Mouse (Mus musculus): ENCODE measurements around the gene Kcnj2. TPM values are rescaled to one million over a fixed set of nuclear protein-coding genes. Genes with fewer than 3 reads are reported as not detected.

Kcnj2 gene
- polyA plus RNA-seq, 1 experiment from 2014 or later, result 0.80 TPM

DNA sequence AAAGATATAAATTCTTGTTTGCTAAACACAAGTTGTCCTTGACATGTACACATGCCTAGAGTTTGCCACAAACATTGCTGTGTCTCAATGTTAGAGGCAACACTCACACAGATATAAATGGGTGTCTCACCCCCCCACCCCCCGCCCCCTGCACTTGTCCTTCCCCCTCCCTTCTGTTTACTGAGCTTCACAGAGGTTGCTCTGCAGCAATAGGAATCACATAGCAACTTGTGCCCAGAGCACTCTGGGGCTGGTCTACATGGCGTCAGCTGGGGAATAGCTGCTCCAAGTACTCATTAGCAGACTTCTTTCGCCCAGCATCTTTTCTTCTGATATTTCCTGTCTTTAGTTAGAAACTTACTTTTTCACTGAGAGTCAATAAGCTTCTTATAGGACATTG, 1.8 kb downstream of the Kcnj2 start:
- DNase-seq (no peak), ATAC-seq (ENCODE audit: insufficient read depth) (no peak)
- WGBS, result 65% methylated on average over 3 of the region's 3 CpGs
- Histone ChIP-seq H3K4me2 (peak overlapping the region; percentile 93), H3K9me3 (ENCODE audit: low read depth, low read length) (no peaks in the 10 kb centered on the region), H3K27me3 (ENCODE audit: insufficient read depth, low read length) (peaks cover 12% of the 10 kb centered on the region), H3K27ac (ENCODE audit: low read depth) (no peak overlapping the region), H3K4me3 (ENCODE audit: low read depth, low read length) (peak overlapping the region; percentile 59; the same call in 1 of the 2 replicates), H3K36me3 (ENCODE audit: insufficient read depth) (no peaks in the 10 kb centered on the region), H3K9ac (no peak overlapping the region), H3K4me1 (ENCODE audit: insufficient read depth) (no peaks in the 10 kb centered on the region)
- TF ChIP-seq CTCF (IDR thresholded peaks at IDR 0.05; ENCODE audit: low read depth), result no peak

DNA sequence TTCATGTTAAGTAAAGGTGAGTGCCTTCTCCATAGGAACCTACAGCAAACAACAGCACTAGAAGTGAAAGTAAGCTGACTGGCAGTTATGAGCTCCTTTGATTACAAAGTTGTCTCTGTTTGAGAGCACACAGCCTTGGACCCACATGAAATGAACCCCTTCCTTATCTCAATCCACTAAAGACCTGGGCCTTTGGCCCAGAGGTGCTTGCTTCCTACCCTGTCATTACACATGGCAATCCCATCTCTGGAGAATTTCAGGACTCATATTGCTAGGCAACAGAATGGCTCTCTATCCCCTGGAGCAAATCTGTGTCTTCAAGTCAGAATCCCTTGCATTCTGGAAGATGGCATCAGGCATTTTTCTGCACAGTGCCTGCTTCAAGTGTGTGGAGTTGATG, 4.5 kb downstream of the Kcnj2 start:
- no peaks in the 10 kb centered on the region for H3K9me3 ChIP-seq (ENCODE audit: low read depth, low read length)
- no peaks in the 10 kb centered on the region for H3K36me3 ChIP-seq (ENCODE audit: insufficient read depth)
- H3K4me1 ChIP-seq (ENCODE audit: insufficient read depth), result no peaks in the 10 kb centered on the region
- ATAC-seq (ENCODE audit: insufficient read depth) (no peak), DNase-seq (no peak)
- no peak overlapping the region for H3K9ac ChIP-seq
- TF ChIP-seq CTCF (IDR thresholded peaks at IDR 0.05; ENCODE audit: low read depth), result no peak
- no peak overlapping the region for H3K4me2 ChIP-seq
- no peak overlapping the region for H3K4me3 ChIP-seq (ENCODE audit: low read depth, low read length)
- no peak overlapping the region for H3K27ac ChIP-seq (ENCODE audit: low read depth)
- H3K27me3 ChIP-seq (ENCODE audit: insufficient read depth, low read length), result peaks cover 12% of the 10 kb centered on the region

DNA sequence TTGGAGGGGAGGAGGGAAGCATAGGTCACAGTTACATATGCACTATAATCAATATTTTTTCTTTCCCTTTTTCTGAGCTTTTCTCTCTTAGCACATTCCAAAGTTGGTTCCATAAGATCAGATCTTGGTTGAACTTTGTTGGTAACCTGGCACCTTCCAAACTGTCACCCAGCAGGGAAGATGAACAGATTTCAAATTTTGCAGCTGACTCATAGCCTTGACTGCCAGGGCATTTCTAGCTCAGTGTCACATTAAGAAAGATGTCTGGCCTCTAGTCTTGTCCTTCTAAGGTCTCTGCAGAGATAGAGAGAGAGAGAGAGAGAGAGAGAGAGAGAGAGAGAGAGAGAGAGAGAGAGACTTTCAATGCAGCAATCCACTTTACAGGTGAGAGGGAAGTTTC, 8.2 kb downstream of the Kcnj2 start:
- Histone ChIP-seq H3K4me2 (no peak overlapping the region), H3K9me3 (ENCODE audit: low read depth, low read length) (no peaks in the 10 kb centered on the region), H3K9ac (no peak overlapping the region), H3K27me3 (ENCODE audit: insufficient read depth, low read length) (no peaks in the 10 kb centered on the region), H3K27ac (ENCODE audit: low read depth) (no peak overlapping the region), H3K4me1 (ENCODE audit: insufficient read depth) (no peaks in the 10 kb centered on the region), H3K36me3 (ENCODE audit: insufficient read depth) (no peaks in the 10 kb centered on the region), H3K4me3 (ENCODE audit: low read depth, low read length) (no peak overlapping the region)
- DNase-seq (no peak), ATAC-seq (ENCODE audit: insufficient read depth) (no peak)
- no peak for TF ChIP-seq CTCF (IDR thresholded peaks at IDR 0.05; ENCODE audit: low read depth)

DNA sequence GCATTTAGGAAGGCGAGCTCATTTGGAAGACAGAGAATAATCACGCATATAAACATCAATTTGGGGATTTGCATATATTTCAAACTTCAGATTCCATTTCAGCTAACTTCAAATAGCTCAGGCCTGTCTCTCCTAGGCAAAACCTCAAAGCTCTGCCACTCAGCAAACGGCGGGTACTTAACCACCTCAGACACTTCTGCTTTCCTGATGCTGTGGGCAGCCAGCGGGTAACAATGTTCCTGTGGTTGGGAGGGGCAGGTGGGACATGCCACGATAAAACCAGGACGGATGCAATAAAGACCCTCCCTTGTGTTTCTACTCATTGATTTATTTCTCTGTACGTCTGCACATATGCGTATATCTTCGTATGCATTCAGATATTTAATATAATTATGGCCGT, 12.1 kb downstream of the Kcnj2 start:
- ATAC-seq (ENCODE audit: insufficient read depth) (no peak), DNase-seq (no peak)
- Histone ChIP-seq H3K9me3 (ENCODE audit: low read depth, low read length) (no peaks in the 10 kb centered on the region), H3K27me3 (ENCODE audit: insufficient read depth, low read length) (no peaks in the 10 kb centered on the region), H3K4me2 (no peak overlapping the region), H3K9ac (no peak overlapping the region), H3K4me3 (ENCODE audit: low read depth, low read length) (no peak overlapping the region), H3K36me3 (ENCODE audit: insufficient read depth) (no peaks in the 10 kb centered on the region), H3K27ac (ENCODE audit: low read depth) (no peak overlapping the region), H3K4me1 (ENCODE audit: insufficient read depth) (no peaks in the 10 kb centered on the region)
- WGBS, result 78% methylated on average over 11 of the region's 11 CpGs
- no peak for TF ChIP-seq CTCF (IDR thresholded peaks at IDR 0.05; ENCODE audit: low read depth)

DNA sequence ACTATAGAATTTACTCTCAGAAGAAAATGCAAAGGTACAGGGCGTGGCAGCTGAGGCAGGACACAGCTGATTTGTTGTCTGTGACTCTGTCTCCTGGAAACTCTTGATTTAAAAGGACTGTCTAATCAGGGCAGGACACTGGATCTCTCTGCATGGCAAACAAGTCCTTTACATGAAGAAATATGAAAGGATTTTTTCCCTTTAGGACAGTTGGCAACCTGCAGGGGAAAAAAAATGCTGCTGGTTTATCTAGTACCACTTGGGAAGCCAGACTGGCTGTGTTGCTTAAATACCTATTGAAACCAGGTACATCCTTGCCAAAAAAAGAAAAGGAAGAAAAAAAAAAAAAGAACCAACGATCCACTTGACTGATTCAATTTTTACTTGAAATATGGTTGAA, 17.0 kb downstream of the Kcnj2 start:
- ATAC-seq (ENCODE audit: insufficient read depth) (no peak), DNase-seq (no peak)
- Histone ChIP-seq H3K4me2 (no peak overlapping the region), H3K4me1 (ENCODE audit: insufficient read depth) (no peaks in the 10 kb centered on the region), H3K27ac (ENCODE audit: low read depth) (no peak overlapping the region), H3K9ac (no peak overlapping the region), H3K36me3 (ENCODE audit: insufficient read depth) (no peaks in the 10 kb centered on the region), H3K27me3 (ENCODE audit: insufficient read depth, low read length) (no peaks in the 10 kb centered on the region), H3K4me3 (ENCODE audit: low read depth, low read length) (no peak overlapping the region), H3K9me3 (ENCODE audit: low read depth, low read length) (no peaks in the 10 kb centered on the region)
- TF ChIP-seq CTCF (IDR thresholded peaks at IDR 0.05; ENCODE audit: low read depth), result no peak
- 79% methylated on average over 2 of the region's 2 CpGs for WGBS

DNA sequence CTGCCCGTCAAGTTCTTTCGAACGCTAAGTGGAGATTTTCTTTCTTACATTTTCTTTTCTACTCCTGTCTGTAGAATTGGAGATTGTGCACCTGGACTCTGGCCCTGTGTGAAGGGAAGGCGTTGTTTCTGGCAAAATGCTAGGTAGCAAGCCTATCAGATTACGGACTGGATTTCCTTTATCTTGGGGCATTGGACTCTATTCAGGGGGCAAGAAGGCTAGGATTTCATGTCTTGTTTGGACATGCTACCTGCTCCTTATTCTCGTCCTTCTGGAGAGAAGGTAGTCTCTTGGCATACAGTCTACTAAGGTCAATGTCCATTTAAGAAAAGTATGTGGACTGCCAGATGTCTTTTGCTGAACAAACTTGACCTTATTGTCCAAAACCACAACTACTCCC, 21.0 kb downstream of the Kcnj2 start:
- no peak for DNase-seq
- H3K27ac ChIP-seq (ENCODE audit: low read depth), result no peak overlapping the region

DNA sequence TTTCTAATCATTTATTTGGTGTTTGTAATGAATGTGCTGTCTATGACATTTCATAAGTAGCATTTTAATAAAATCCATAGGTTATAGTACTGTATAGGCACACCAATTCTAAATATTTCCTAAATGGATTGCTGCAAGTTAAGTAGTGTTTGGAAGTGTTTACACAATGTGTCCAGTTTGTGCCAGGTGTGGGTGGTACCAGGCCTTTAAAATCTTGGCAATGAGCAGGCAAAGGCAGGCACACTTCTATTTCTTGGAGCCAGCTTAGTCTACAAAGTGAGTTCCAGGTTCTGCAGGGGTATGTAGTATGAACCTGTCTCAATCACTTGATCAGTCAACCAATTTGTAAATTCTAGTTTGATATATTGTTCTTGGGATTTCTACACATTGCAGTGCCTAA, 22.3 kb downstream of the Kcnj2 start:
- Histone ChIP-seq H3K9me3 (ENCODE audit: low read depth, low read length) (no peaks in the 10 kb centered on the region), H3K4me2 (no peak overlapping the region), H3K4me1 (ENCODE audit: insufficient read depth) (no peaks in the 10 kb centered on the region), H3K4me3 (ENCODE audit: low read depth, low read length) (no peak overlapping the region), H3K36me3 (ENCODE audit: insufficient read depth) (no peaks in the 10 kb centered on the region), H3K9ac (no peak overlapping the region), H3K27me3 (ENCODE audit: insufficient read depth, low read length) (no peaks in the 10 kb centered on the region), H3K27ac (ENCODE audit: low read depth) (no peak overlapping the region)
- ATAC-seq (ENCODE audit: insufficient read depth) (no peak), DNase-seq (no peak)
- TF ChIP-seq CTCF (IDR thresholded peaks at IDR 0.05; ENCODE audit: low read depth), result no peak

More for the DNA sequence above, 21.0 kb downstream of the Kcnj2 start:
- 64% methylated on average over 6 of the region's 6 CpGs for WGBS
- Histone ChIP-seq H3K4me3 (ENCODE audit: low read depth, low read length) (no peak overlapping the region), H3K27me3 (ENCODE audit: insufficient read depth, low read length) (no peaks in the 10 kb centered on the region), H3K36me3 (ENCODE audit: insufficient read depth) (no peaks in the 10 kb centered on the region), H3K4me2 (no peak overlapping the region), H3K9ac (no peak overlapping the region), H3K9me3 (ENCODE audit: low read depth, low read length) (no peaks in the 10 kb centered on the region), H3K4me1 (ENCODE audit: insufficient read depth) (no peaks in the 10 kb centered on the region)
- no peak for TF ChIP-seq CTCF (IDR thresholded peaks at IDR 0.05; ENCODE audit: low read depth)
- no peak for ATAC-seq (ENCODE audit: insufficient read depth)

DNA sequence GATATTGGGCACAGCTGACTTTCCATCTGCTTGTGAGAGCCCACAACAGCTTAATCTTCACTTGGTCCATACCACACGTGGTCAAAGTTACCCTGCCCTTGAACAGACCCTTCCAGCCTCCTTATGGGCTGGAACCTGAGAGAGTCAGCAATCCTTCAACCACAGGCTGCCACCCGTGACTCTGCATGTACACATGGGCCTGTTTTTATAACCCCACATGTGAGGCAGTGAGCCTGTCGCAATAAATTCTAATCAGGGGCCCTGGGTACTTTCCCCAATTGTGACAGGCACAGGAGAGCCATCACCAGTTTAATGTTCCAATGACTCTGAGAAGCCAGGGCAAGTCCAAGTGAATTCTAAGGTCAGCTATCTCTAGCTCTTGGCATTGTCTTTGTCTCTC, 22.8 kb downstream of the Kcnj2 start:
- H3K36me3 ChIP-seq (ENCODE audit: insufficient read depth), result no peaks in the 10 kb centered on the region
- no peak overlapping the region for H3K9ac ChIP-seq
- TF ChIP-seq CTCF (IDR thresholded peaks at IDR 0.05; ENCODE audit: low read depth), result no peak
- ATAC-seq (ENCODE audit: insufficient read depth), result no peak
- no peak for DNase-seq
- no peak overlapping the region for H3K4me3 ChIP-seq (ENCODE audit: low read depth, low read length)
- H3K4me2 ChIP-seq, result no peak overlapping the region
- 41% methylated on average over 3 of the region's 3 CpGs for WGBS
- no peaks in the 10 kb centered on the region for H3K9me3 ChIP-seq (ENCODE audit: low read depth, low read length)
- H3K27ac ChIP-seq (ENCODE audit: low read depth), result no peak overlapping the region
- no peaks in the 10 kb centered on the region for H3K27me3 ChIP-seq (ENCODE audit: insufficient read depth, low read length)
- no peaks in the 10 kb centered on the region for H3K4me1 ChIP-seq (ENCODE audit: insufficient read depth)
